Mouse (Mus musculus): ENCODE results near the gene 4833420G17Rik. TPM values are rescaled to one million over a fixed set of nuclear protein-coding genes. Genes with fewer than 3 reads are reported as not detected.
"Not testable (repeated sequence)": the region's sequence is repeated elsewhere in the genome, so short reads cannot be mapped to it uniquely, and the experiment has no call there.

Gene 4833420G17Rik
- polyA plus RNA-seq, 1 experiment, result 58.9 TPM

GRCm38 (mm10) chr13:119461900-119462595, 520 bp upstream of the 4833420G17Rik start:
- Histone ChIP-seq H3K4me3 (ENCODE audit: insufficient read depth, low read length) (peak overlapping the region; percentile 96), H3K4me1 (ENCODE audit: control insufficient read depth, insufficient read depth, low read length) (peaks cover 2% of the 10 kb centered on the region; the same call in 1 of the 2 replicates), H3K27ac (ENCODE audit: insufficient read depth, low read length) (no peak overlapping the region)
- no peak for TF ChIP-seq POLR2A (IDR thresholded peaks at IDR 0.05; ENCODE audit: extremely low read depth, insufficient read depth, low read length)
- TF ChIP-seq CTCF (IDR thresholded peaks at IDR 0.05; ENCODE audit: extremely low read depth, insufficient read depth, low read length), result no peak

DNA sequence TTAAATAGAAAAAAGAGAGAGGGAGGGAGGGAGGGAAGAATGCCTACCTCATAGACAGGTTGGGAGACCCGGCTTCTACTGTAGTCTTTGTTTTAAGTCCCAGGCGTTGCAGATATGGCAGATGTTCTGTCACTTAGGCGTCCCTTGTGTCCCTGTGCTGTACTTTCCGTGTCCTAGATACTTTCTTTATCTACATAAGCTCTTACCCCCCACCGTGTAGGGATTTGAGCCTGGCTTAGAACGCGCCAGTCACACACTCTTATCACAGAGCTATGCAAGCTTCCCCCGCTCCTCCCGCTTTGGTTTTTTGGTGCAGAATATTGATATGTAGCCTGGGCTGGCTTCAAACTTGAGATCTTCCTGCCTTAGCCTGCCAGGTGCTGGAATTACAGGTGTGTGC, 14.1 kb downstream of the 4833420G17Rik start:
- no peaks in the 10 kb centered on the region for H3K4me1 ChIP-seq (ENCODE audit: control insufficient read depth, insufficient read depth, low read length)
- no peak overlapping the region for H3K4me3 ChIP-seq (ENCODE audit: insufficient read depth, low read length)
- H3K27ac ChIP-seq (ENCODE audit: insufficient read depth, low read length), result no peak overlapping the region
- no peak for TF ChIP-seq POLR2A (IDR thresholded peaks at IDR 0.05; ENCODE audit: extremely low read depth, insufficient read depth, low read length)
- no peak for TF ChIP-seq CTCF (IDR thresholded peaks at IDR 0.05; ENCODE audit: extremely low read depth, insufficient read depth, low read length)

- H3K27ac ChIP-seq (ENCODE audit: insufficient read depth, low read length), result no peak overlapping the region
- H3K4me3 ChIP-seq (ENCODE audit: insufficient read depth, low read length), result no peak overlapping the region
- TF ChIP-seq CTCF (IDR thresholded peaks at IDR 0.05; ENCODE audit: extremely low read depth, insufficient read depth, low read length), result no peak
- no peak for TF ChIP-seq POLR2A (IDR thresholded peaks at IDR 0.05; ENCODE audit: extremely low read depth, insufficient read depth, low read length)
- no peaks in the 10 kb centered on the region for H3K4me1 ChIP-seq (ENCODE audit: control insufficient read depth, insufficient read depth, low read length)
Observed at GRCm38 (mm10) chr13:119477789-119478188, 15.2 kb downstream of the 4833420G17Rik start.

DNA sequence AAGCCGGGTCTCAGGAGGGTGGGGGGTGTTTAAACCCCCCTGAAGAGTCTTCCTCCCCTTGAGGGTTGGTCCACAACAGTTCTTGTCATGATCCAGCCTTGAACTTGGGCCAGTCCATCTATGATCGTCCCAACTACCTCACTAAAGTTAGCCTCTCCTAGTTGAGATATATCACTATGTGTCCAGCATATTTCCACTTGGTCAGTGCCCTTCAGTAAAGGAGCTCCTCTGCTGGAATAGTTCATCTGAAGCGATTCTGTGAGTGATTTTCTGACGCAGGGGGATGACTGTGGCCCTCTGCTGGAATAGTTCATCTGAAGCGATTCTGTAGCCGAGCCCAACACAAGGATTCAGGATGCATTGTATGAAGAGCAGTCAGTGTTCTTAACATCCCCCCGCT, 24.8 kb downstream of the 4833420G17Rik start:
- Histone ChIP-seq H3K4me1 (ENCODE audit: control insufficient read depth, insufficient read depth, low read length) (no peaks in the 10 kb centered on the region), H3K4me3 (ENCODE audit: insufficient read depth, low read length) (no peak overlapping the region; the same call in 1 of the 2 replicates), H3K27ac (ENCODE audit: insufficient read depth, low read length) (no peak overlapping the region)
- TF ChIP-seq POLR2A (IDR thresholded peaks at IDR 0.05; ENCODE audit: extremely low read depth, insufficient read depth, low read length) (no peak), CTCF (IDR thresholded peaks at IDR 0.05; ENCODE audit: extremely low read depth, insufficient read depth, low read length) (no peak)

GRCm38 (mm10) chr13:119487880-119488580, 25.5 kb downstream of the 4833420G17Rik start, which contains the start of the genes Tmem267 and 3110070M22Rik:
TSS of gene Tmem267 (plus strand) at chr13:119488039.
TSS of gene 3110070M22Rik (minus strand) at chr13:119488383.
- Histone ChIP-seq H3K27ac (ENCODE audit: insufficient read depth, low read length) (peak within 1 kb of the TSS; percentile 92), H3K4me3 (ENCODE audit: insufficient read depth, low read length) (no peak within 1 kb of the TSS; the same call in 1 of the 2 replicates), H3K4me1 (ENCODE audit: control insufficient read depth, insufficient read depth, low read length) (no peaks in the 10 kb centered on the region)
- TF ChIP-seq POLR2A (IDR thresholded peaks at IDR 0.05; ENCODE audit: extremely low read depth, insufficient read depth, low read length), result 0 out of 2 replicates have a peak, but pooled peaks have one; percentile 30
- TF ChIP-seq CTCF (IDR thresholded peaks at IDR 0.05; ENCODE audit: extremely low read depth, insufficient read depth, low read length), result no peak

- not testable (repeated sequence) for H3K4me3 ChIP-seq (ENCODE audit: insufficient read depth, low read length); H3K27ac ChIP-seq (ENCODE audit: insufficient read depth, low read length); H3K4me1 ChIP-seq (ENCODE audit: control insufficient read depth, insufficient read depth, low read length)
Observed at GRCm38 (mm10) chr13:119492083-119492482, 29.5 kb downstream of the 4833420G17Rik start.

DNA sequence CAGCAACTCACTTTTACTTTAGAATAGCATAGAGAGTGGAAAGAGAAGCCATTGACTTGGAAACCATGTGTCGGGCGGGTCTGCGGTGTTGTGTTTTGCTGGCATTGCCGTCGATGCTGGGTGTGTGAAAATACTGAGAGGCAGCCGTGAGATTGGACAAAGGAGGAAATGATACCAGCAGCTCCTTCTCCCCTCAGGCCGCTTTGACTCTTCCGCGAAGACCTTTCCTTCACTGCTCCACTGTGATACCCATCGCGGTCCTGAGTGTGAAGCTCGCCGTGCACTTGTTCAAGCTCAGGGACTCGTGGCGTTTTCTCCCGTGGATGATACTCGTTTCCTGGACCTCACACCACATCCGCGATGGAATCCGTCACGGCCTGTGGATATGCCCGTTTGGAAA, 32.4 kb downstream of the 4833420G17Rik start:
- H3K4me1 ChIP-seq (ENCODE audit: control insufficient read depth, insufficient read depth, low read length); H3K27ac ChIP-seq (ENCODE audit: insufficient read depth, low read length); H3K4me3 ChIP-seq (ENCODE audit: insufficient read depth, low read length): not testable (repeated sequence)

Other genes with a start within 250 kb of the 4833420G17Rik start
- gene Paip1, start 34.2 kb upstream of the 4833420G17Rik start, polyA plus RNA-seq (2012; rRNA removed), result 52.6 and 54.8 TPM in 2 replicates
- 8.3 and 14.7 TPM in 2 replicates for gene Tmem267, start 25.3 kb downstream of the 4833420G17Rik start, polyA plus RNA-seq (2012; rRNA removed)
- 0.84 and 2.3 TPM in 2 replicates for gene 3110070M22Rik, start 25.6 kb downstream of the 4833420G17Rik start, polyA plus RNA-seq (2012; rRNA removed)
- gene Ccl28, start 161.1 kb downstream of the 4833420G17Rik start, polyA plus RNA-seq (2012; rRNA removed), result 0.17 and 0.26 TPM in 2 replicates
- gene Hmgcs1, start 227.6 kb downstream of the 4833420G17Rik start, polyA plus RNA-seq (2012; rRNA removed), result 186 and 222 TPM in 2 replicates